Mouse (Mus musculus) forebrain, postnatal 0 days (tissue): ENCODE data around the gene Usp36. TPM values are rescaled to one million over a fixed set of nuclear protein-coding genes. Genes with fewer than 3 reads are reported as not detected.

ENCODE experiments used
- ATAC-seq: fragments of 200-750 bp; cut with Nextera tagmentation; 2 replicates; pipeline ENCODE4 v1.8.0; 2017; ENCODE audit warnings: mild to moderate bottlenecking, moderate library complexity
- DNase-seq: peaks from one replicate; pipeline ENCODE4 v3.0.0-alpha.2; 2015
- H3K27ac ChIP-seq: fragments of 300-500 bp; sonication (generic); 2 replicates; pipeline ENCODE4 v1.5.1; 2014; ENCODE audit warnings: low read depth, mild to moderate bottlenecking, antibody characterized with exemption, low read length, moderate library complexity, mixed read lengths
- H3K27me3 ChIP-seq: fragments of 300-500 bp; sonication (generic); 2 replicates; pipeline ENCODE4 v1.6.1; 2014; ENCODE audit warnings: mild to moderate bottlenecking, low read length, mixed read lengths; ENCODE audit not compliant: insufficient read depth
- H3K36me3 ChIP-seq: fragments of 300-500 bp; sonication (generic); 2 replicates; pipeline ENCODE4 v1.6.1; 2014; ENCODE audit warnings: mild to moderate bottlenecking, moderate library complexity; ENCODE audit not compliant: insufficient read depth
- H3K4me1 ChIP-seq: fragments of 300-500 bp; sonication (generic); 2 replicates; pipeline ENCODE4 v1.6.1; 2014; ENCODE audit warnings: antibody characterized with exemption; ENCODE audit not compliant: insufficient read depth
- H3K4me2 ChIP-seq: fragments of 300-500 bp; sonication (generic); 2 replicates; pipeline ENCODE4 v1.6.1; 2014; ENCODE audit warnings: low read depth, mild to moderate bottlenecking, moderate library complexity
- H3K4me3 ChIP-seq: fragments of 300-500 bp; sonication (generic); 2 replicates; pipeline ENCODE4 v1.5.1; 2014; ENCODE audit warnings: low read depth, low read length, mixed read lengths
- H3K9ac ChIP-seq: fragments of 300-500 bp; sonication (generic); 2 replicates; pipeline ENCODE4 v1.6.1; 2014; ENCODE audit warnings: mild to moderate bottlenecking
- H3K9me3 ChIP-seq: fragments of 300-500 bp; sonication (generic); 2 replicates; pipeline ENCODE4 v1.6.1; 2016; ENCODE audit warnings: low read length
- CTCF ChIP-seq: sonication (generic); IDR thresholded peaks from 2 replicates; pipeline ENCODE4 v1.5.1; 2016; ENCODE audit warnings: antibody characterized with exemption, control low read depth, low read depth
- WGBS: fragments of 180-500 bp; shearing (Covaris S2); extraction: QIAGEN DNeasy Blood & Tissue Kit; methylation state at CpG from one replicate; pipeline ENCODE4 v1.1.7; 2014; 5-methylcytosine and 5-hydroxymethylcytosine counted together
- polyA plus RNA-seq: library from polyadenylated mRNA; unstranded; fragments of >200 nt; fragmentation: Nextera tagmentation; extraction: Ambion mirVana; gene quantifications from 2 replicates; pipeline ENCODE4 v1.2.1, GENCODE M21; 2015
- total RNA-seq: library from RNA; depleted of rRNA; stranded (reverse); fragments of >200 nt; gene quantifications from 2 replicates; pipeline ENCODE4 v1.2.3, GENCODE M21; 2014

The Usp36 gene
- total and polyA plus RNA-seq, 2 experiments from 2014 or later = 9.5 to 22.1 TPM

GRCm38 (mm10) chr11:118328511-118328910 lies 38.5 kb upstream of the Usp36 start:
- TF ChIP-seq CTCF = no peak
- peak overlapping the region; percentile 95 for H3K27ac ChIP-seq
- H3K36me3 ChIP-seq = peaks cover 7% of the 10 kb centered on the region; the same call in 1 of the 2 replicates
- no peak for ATAC-seq
- no peak overlapping the region for H3K9ac ChIP-seq
- H3K4me2 ChIP-seq = no peak overlapping the region
- no peak overlapping the region for H3K4me3 ChIP-seq
- H3K27me3 ChIP-seq = no peaks in the 10 kb centered on the region
- no peak for DNase-seq
- H3K4me1 ChIP-seq = peaks cover 25% of the 10 kb centered on the region
- WGBS = 92% methylated on average over 6 of the region's 6 CpGs
- H3K9me3 ChIP-seq = no peaks in the 10 kb centered on the region

GRCm38 (mm10) chr11:118326991-118327971 lies 37.2 kb upstream of the Usp36 start:
- H3K27me3 ChIP-seq = no peaks in the 10 kb centered on the region
- 34% methylated on average over 24 of the region's 24 CpGs for WGBS
- H3K9me3 ChIP-seq = no peaks in the 10 kb centered on the region
- peak overlapping the region; percentile 41 for H3K9ac ChIP-seq
- H3K4me3 ChIP-seq = no peak overlapping the region
- DNase-seq (peak; percentile 89), ATAC-seq (peak; percentile 91)
- TF ChIP-seq CTCF = no peak
- peak overlapping the region; percentile 36 for H3K4me2 ChIP-seq
- peaks cover 25% of the 10 kb centered on the region for H3K4me1 ChIP-seq
- peak overlapping the region; percentile 95 for H3K27ac ChIP-seq
- H3K36me3 ChIP-seq = no peaks in the 10 kb centered on the region

GRCm38 (mm10) chr11:118326491-118326890 lies 36.4 kb upstream of the Usp36 start:
- Histone ChIP-seq H3K4me3 (no peak overlapping the region), H3K27me3 (no peaks in the 10 kb centered on the region), H3K27ac (peak overlapping the region; percentile 95), H3K4me2 (no peak overlapping the region), H3K4me1 (peaks cover 25% of the 10 kb centered on the region), H3K36me3 (no peaks in the 10 kb centered on the region), H3K9me3 (no peaks in the 10 kb centered on the region), H3K9ac (no peak overlapping the region)
- 92% methylated on average over 4 of the region's 4 CpGs for WGBS
- no peak for TF ChIP-seq CTCF
- no peak for ATAC-seq
- DNase-seq = no peak

- Histone ChIP-seq H3K27me3 (no peaks in the 10 kb centered on the region), H3K9ac (no peak overlapping the region), H3K4me2 (no peak overlapping the region), H3K9me3 (no peaks in the 10 kb centered on the region), H3K36me3 (peaks cover 7% of the 10 kb centered on the region; the same call in 1 of the 2 replicates), H3K4me3 (no peak overlapping the region), H3K27ac (no peak overlapping the region), H3K4me1 (peaks cover 25% of the 10 kb centered on the region)
- TF ChIP-seq CTCF = no peak
- WGBS = 80% methylated on average over 5 of the region's 5 CpGs
- no peak for DNase-seq
- no peak for ATAC-seq
Measured at GRCm38 (mm10) chr11:118324541-118324940, 34.5 kb upstream of the Usp36 start.

GRCm38 (mm10) chr11:118323974-118324373 lies 33.9 kb upstream of the Usp36 start:
- Histone ChIP-seq H3K9me3 (no peaks in the 10 kb centered on the region), H3K36me3 (peaks cover 13% of the 10 kb centered on the region), H3K4me1 (peaks cover 25% of the 10 kb centered on the region), H3K4me3 (no peak overlapping the region), H3K27me3 (no peaks in the 10 kb centered on the region), H3K9ac (no peak overlapping the region), H3K4me2 (no peak overlapping the region), H3K27ac (no peak overlapping the region)
- TF ChIP-seq CTCF = no peak
- 92% methylated on average over 5 of the region's 5 CpGs for whole genome bisulfite sequencing
- DNase-seq (no peak), ATAC-seq (no peak)

- DNase-seq = no peak
- Histone ChIP-seq H3K4me1 (peaks cover 15% of the 10 kb centered on the region), H3K4me2 (no peak overlapping the region), H3K4me3 (no peak overlapping the region), H3K9me3 (no peaks in the 10 kb centered on the region), H3K27me3 (no peaks in the 10 kb centered on the region), H3K27ac (no peak overlapping the region), H3K9ac (no peak overlapping the region), H3K36me3 (peaks cover 23% of the 10 kb centered on the region)
- ATAC-seq = no peak
- TF ChIP-seq CTCF = no peak
- WGBS = 50% methylated on average over 3 of the region's 3 CpGs
Measured at GRCm38 (mm10) chr11:118322647-118323046, 32.6 kb upstream of the Usp36 start.

GRCm38 (mm10) chr11:118321971-118322370 lies 31.9 kb upstream of the Usp36 start:
- Histone ChIP-seq H3K27me3 (no peaks in the 10 kb centered on the region), H3K4me1 (peaks cover 9% of the 10 kb centered on the region), H3K4me2 (no peak overlapping the region), H3K9me3 (no peaks in the 10 kb centered on the region), H3K9ac (no peak overlapping the region), H3K4me3 (no peak overlapping the region), H3K36me3 (peaks cover 23% of the 10 kb centered on the region), H3K27ac (no peak overlapping the region)
- DNase-seq (no peak), ATAC-seq (no peak)
- WGBS = 82% methylated on average over 4 of the region's 4 CpGs
- TF ChIP-seq CTCF = no peak
